Mouse (Mus musculus) liver, adult 2 months (tissue): ENCODE data around the gene Chchd1.

ENCODE experiments used
- CTCF ChIP-seq: fragments of 200-500 bp; IDR thresholded peaks from 2 replicates; pipeline ENCODE4 v1.5.1; 2011; ENCODE audit warnings: low read depth, low read length, control low read depth
- POLR2A ChIP-seq: fragments of 200-500 bp; IDR thresholded peaks from 2 replicates; pipeline ENCODE4 v1.6.1; 2011; ENCODE audit warnings: low read length, control low read depth; ENCODE audit not compliant: insufficient read depth; ENCODE audit errors: extremely low read depth

- TF ChIP-seq CTCF (no peak), POLR2A (no peak)
Measured at GRCm38 (mm10) chr14:20667469-20667868, 35.3 kb upstream of the Chchd1 start.
